Mouse (Mus musculus): ENCODE results near the gene Cntf. TPM values are rescaled to one million over a fixed set of nuclear protein-coding genes. Genes with fewer than 3 reads are reported as not detected.

Cntf gene
- 0.99 and 1.1 TPM in 2 replicates for polyA plus RNA-seq (2015; fragmentation: Nextera tagmentation; extraction: Ambion mirVana)

GRCm38 (mm10) chr19:12765308-12765707, at the start of gene Cntf:
TSS of gene Cntf (minus strand) at chr19:12765632.

DNA sequence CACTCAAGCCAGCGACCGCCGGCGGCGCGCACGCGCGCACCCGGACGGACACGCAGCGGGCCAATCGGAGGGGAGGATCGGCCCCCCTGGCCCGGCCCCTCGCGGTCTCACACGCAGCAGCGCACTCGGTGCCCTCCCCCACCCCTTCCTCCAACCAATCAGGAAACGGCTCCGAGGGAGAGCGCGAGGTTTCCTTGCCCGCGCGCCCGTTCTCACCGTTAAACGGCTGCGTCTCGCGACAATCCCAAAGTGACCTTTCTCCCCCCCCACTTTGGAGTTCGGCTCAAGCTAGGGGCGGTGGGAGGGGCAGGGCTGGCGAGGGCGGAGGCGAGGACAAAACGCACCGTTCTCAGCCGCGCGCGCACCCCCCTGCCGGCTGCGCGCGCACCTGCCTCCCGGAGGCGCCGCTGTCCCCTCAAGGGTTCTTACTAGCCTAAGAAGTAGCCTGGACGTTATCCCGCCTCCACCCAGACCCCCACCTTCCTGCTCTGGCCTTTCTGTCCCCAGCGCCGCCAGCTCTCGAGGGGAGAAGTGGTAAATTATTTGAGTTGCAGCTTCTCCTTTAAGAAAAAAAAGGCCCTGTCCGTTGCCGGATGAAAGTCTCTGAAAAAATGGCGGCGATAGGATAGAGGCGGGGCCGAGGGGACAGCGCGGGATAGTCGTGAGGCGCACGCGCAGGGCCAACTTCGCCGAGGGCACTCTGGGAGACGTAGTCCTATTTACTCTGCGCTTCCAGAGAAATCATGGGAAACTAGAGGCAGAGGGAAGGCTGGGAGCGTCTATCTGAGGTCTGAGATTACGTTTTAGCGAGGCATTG, 30.3 kb upstream of the Cntf start, which contains the start of the genes Zfp91 and Lpxn:
Zfp91 (minus strand) TSS at position 616 of the 817 bp plus-strand sequence.
Lpxn (plus strand) TSS at position 683 of the 817 bp plus-strand sequence.

Other genes with a start within 250 kb of the Cntf start
- 39.4 and 41.7 TPM in 2 replicates for gene Fam111a, start 219.9 kb downstream of the Cntf start, polyA plus RNA-seq (2015; fragmentation: Nextera tagmentation; extraction: Ambion mirVana)
- not detected in 2 replicates for gene Gm4952, start 165.7 kb downstream of the Cntf start, polyA plus RNA-seq (2015; fragmentation: Nextera tagmentation; extraction: Ambion mirVana)
- not detected in 2 replicates for gene Glyat, start 132.3 kb downstream of the Cntf start, polyA plus RNA-seq (2015; fragmentation: Nextera tagmentation; extraction: Ambion mirVana)
- gene Olfr1442, start 95.2 kb downstream of the Cntf start, polyA plus RNA-seq (2015; fragmentation: Nextera tagmentation; extraction: Ambion mirVana) = not detected in 2 replicates
- not detected in 2 replicates for gene Olfr1443, start 87.5 kb downstream of the Cntf start, polyA plus RNA-seq (2015; fragmentation: Nextera tagmentation; extraction: Ambion mirVana)
- gene Keg1, start 69.8 kb downstream of the Cntf start, polyA plus RNA-seq (2015; fragmentation: Nextera tagmentation; extraction: Ambion mirVana) = not detected in 2 replicates
- gene Zfp91, start 30.5 kb upstream of the Cntf start, polyA plus RNA-seq (2015; fragmentation: Nextera tagmentation; extraction: Ambion mirVana) = 11.3 and 11.6 TPM in 2 replicates
- 5.1 and 7.8 TPM in 2 replicates for gene Lpxn, start 30.6 kb upstream of the Cntf start, polyA plus RNA-seq (2015; fragmentation: Nextera tagmentation; extraction: Ambion mirVana)
- not detected in 2 replicates for gene Gm5244, start 81.0 kb upstream of the Cntf start, polyA plus RNA-seq (2015; fragmentation: Nextera tagmentation; extraction: Ambion mirVana)
- gene Olfr1444, start 91.7 kb upstream of the Cntf start, polyA plus RNA-seq (2015; fragmentation: Nextera tagmentation; extraction: Ambion mirVana) = not detected in 2 replicates
- not detected in 2 replicates for gene Olfr1445, start 118.2 kb upstream of the Cntf start, polyA plus RNA-seq (2015; fragmentation: Nextera tagmentation; extraction: Ambion mirVana)
- gene Olfr1446, start 127.9 kb upstream of the Cntf start, polyA plus RNA-seq (2015; fragmentation: Nextera tagmentation; extraction: Ambion mirVana) = not detected in 2 replicates
- gene Olfr1447, start 138.1 kb upstream of the Cntf start, polyA plus RNA-seq (2015; fragmentation: Nextera tagmentation; extraction: Ambion mirVana) = not detected in 2 replicates
- not detected in 2 replicates for gene Olfr1448, start 158.8 kb upstream of the Cntf start, polyA plus RNA-seq (2015; fragmentation: Nextera tagmentation; extraction: Ambion mirVana)
- not detected in 2 replicates for gene Olfr1449, start 165.2 kb upstream of the Cntf start, polyA plus RNA-seq (2015; fragmentation: Nextera tagmentation; extraction: Ambion mirVana)
- not detected in 2 replicates for gene Olfr1450, start 184.6 kb upstream of the Cntf start, polyA plus RNA-seq (2015; fragmentation: Nextera tagmentation; extraction: Ambion mirVana)
- gene Olfr1451, start 229.4 kb upstream of the Cntf start, polyA plus RNA-seq (2015; fragmentation: Nextera tagmentation; extraction: Ambion mirVana) = not detected in 2 replicates

All from spleen, postnatal 0 days (tissue).